Mouse (Mus musculus) cerebellum, adult (tissue): Measurements from ENCODE around the gene Atp10a.

Experiments
- ATAC-seq: cut with Nextera tagmentation; 2 replicates; pipeline ENCODE4 v1.9.2; 2017; ENCODE audit warnings: mild to moderate bottlenecking, moderate library complexity, mixed read lengths; ENCODE audit not compliant: insufficient number of reproducible peaks, low FRiP score, low TSS enrichment

Gene Atp10a

GRCm38 (mm10) chr7:58733490-58733901 lies 77.5 kb downstream of the Atp10a start:
- no peak for ATAC-seq

- no peak for ATAC-seq
These were observed 81.0 kb downstream of the Atp10a start for GRCm38 (mm10) chr7:58736841-58737547.

- ATAC-seq, result no peak
These were observed 84.2 kb downstream of the Atp10a start for GRCm38 (mm10) chr7:58740196-58740595.

GRCm38 (mm10) chr7:58740842-58741241 lies 84.9 kb downstream of the Atp10a start:
- no peak for ATAC-seq

- ATAC-seq, result no peak
These were observed 86.0 kb downstream of the Atp10a start for GRCm38 (mm10) chr7:58742009-58742408.

- no peak for ATAC-seq
These were observed 86.7 kb downstream of the Atp10a start for GRCm38 (mm10) chr7:58742648-58743047.

GRCm38 (mm10) chr7:58743362-58744320 lies 87.7 kb downstream of the Atp10a start:
- ATAC-seq, result no peak

- no peak for ATAC-seq
These were observed 90.9 kb downstream of the Atp10a start for GRCm38 (mm10) chr7:58746817-58747216.

- no peak for ATAC-seq
These were observed 94.1 kb downstream of the Atp10a start for GRCm38 (mm10) chr7:58749904-58750612.

GRCm38 (mm10) chr7:58752041-58752440 lies 96.1 kb downstream of the Atp10a start:
- no peak for ATAC-seq

- ATAC-seq, result no peak
These were observed 98.1 kb downstream of the Atp10a start for GRCm38 (mm10) chr7:58754076-58754475.

GRCm38 (mm10) chr7:58754536-58754935 lies 98.6 kb downstream of the Atp10a start:
- ATAC-seq, result no peak

GRCm38 (mm10) chr7:58755083-58755482 lies 99.1 kb downstream of the Atp10a start:
- ATAC-seq, result no peak

GRCm38 (mm10) chr7:58755846-58756245 lies 99.9 kb downstream of the Atp10a start:
- ATAC-seq, result no peak

GRCm38 (mm10) chr7:58757331-58757730 lies 101.4 kb downstream of the Atp10a start:
- ATAC-seq, result no peak

- no peak for ATAC-seq
These were observed 102.4 kb downstream of the Atp10a start for GRCm38 (mm10) chr7:58758396-58758795.

- ATAC-seq, result no peak
These were observed 103.3 kb downstream of the Atp10a start for GRCm38 (mm10) chr7:58759265-58759664.

GRCm38 (mm10) chr7:58767257-58767656 lies 111.3 kb downstream of the Atp10a start:
- ATAC-seq, result peak; percentile 49; the same call in 1 of the 2 replicates

- no peak for ATAC-seq
These were observed 112.3 kb downstream of the Atp10a start for GRCm38 (mm10) chr7:58768253-58768652.

GRCm38 (mm10) chr7:58770254-58770653 lies 114.3 kb downstream of the Atp10a start:
- no peak for ATAC-seq
